Mouse (Mus musculus) hematopoietic stem cell, adult 5-6 weeks (primary cell): ENCODE measurements around the gene Lmo3. TPM values are rescaled to one million over a fixed set of nuclear protein-coding genes. Genes with fewer than 3 reads are reported as not detected.

Experiments
- ATAC-seq, 2 experiments: fragments of 125-278 bp in 1 of 2; replicated peaks in 1 of 2; 2 replicates each; pipeline ENCODE4 v1.8.0; 2016 to 2017; ENCODE audit warnings: inconsistent platforms in 2 of 2, mild to moderate bottlenecking in 2 of 2, moderate number of reproducible peaks in 2 of 2, low read depth in 1 of 2, moderate TSS enrichment in 1 of 2; ENCODE audit not compliant: low FRiP score in 2 of 2, poor library complexity in 2 of 2, severe bottlenecking in 2 of 2, insufficient read depth in 1 of 2, low TSS enrichment in 1 of 2
- total RNA-seq: library from RNA; stranded (forward); fragments of 172-1452, 232-1000 nt; gene quantifications from 2 replicates; pipeline ENCODE4 v1.2.3, GENCODE M21; 2017

The Lmo3 gene
- total RNA-seq, 1 experiment from 2014 or later: not detected

DNA sequence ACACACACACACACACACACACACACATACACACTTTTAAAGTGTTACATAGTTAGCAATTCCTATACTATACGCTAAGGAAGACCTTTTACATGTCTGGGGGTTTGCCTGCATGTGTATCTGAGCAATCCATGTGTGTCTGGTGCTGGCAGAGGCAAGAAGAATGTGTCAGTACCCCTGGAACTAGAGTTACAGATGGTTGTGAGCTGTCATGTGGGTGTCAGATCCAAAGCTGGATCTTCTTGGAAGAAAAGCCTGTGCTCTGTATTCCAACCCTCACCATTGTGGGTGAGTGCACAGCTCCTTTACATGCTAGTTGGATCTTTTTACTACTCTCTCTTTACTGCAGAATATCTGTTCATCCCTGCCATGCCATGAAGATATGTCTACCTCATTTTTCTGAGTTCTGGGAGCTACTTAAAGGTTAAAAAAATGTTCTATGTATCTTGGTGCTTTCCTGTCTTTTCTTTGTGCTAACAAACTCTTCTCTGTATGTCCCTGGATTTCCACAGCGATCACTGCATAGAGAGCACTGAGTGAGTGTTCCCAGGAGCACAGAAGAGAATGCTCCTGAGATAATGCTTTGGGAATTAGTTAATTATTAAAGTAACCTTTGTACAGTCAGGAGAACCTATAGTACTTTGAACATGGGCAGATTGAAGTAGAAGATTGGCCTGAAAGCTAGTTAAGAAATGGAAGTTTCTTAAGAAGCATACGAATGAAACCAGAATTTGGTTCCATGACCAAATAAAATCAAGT, 231.0 kb downstream of the Lmo3 start:
- no peak for ATAC-seq

DNA sequence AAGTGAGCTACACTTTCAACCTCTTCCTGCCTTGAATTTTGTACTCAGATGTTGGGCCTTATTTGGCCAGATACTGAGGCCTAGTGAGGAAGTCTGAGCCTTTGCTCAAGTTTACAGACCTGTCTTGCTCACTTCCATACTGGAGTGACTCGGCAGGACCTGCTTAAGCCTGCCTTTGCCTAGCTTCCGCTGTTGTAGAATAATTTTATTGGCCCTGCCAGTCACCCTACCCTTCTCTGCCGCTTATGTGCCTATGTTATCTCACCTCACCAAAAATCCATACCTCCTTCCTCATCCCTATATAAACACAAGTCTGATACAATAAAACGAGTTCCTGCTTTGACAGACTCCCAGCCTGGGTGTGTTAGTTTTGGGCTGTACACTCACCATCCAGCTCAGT, 235.2 kb downstream of the Lmo3 start:
- ATAC-seq: no peak

DNA sequence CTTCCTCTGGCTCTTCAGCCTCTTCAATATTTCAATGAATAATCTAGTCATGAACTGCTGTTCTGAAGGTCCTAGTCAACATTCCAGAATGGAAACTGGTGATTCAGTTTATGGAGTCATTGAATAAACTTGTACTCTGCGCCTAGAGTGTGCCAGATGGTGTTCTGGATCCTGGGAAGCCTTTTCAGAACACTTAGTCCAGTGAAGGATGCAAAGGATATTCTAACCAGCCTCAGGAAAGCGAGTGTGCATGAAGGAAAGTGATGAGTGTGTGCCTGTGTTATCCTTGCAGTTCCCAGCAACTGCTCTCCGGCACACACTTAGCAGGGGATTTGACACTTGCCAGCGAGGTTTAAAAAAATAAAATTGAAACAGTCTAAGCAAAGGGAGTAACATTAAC, 245.9 kb downstream of the Lmo3 start:
- ATAC-seq: no peak

DNA sequence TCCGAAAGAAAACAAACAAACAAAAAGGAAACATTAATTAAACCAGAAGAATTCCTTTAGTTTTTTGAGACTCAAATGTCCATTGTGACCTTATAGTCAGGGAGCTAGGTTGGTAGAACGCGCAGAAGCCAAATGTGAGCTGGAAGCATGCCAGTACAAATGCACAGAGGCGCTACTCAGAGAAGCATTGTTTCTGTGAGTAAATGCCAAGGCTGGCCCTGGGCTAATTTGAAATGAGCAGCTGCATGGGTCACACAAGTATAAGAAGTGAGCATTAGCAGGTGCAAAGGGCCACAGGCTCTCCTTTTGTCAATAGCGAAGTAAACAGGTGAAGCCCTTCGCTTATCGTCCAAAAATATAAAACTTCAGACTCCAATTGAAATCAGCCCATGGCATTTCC, 247.8 kb downstream of the Lmo3 start:
- ATAC-seq: no peak

DNA sequence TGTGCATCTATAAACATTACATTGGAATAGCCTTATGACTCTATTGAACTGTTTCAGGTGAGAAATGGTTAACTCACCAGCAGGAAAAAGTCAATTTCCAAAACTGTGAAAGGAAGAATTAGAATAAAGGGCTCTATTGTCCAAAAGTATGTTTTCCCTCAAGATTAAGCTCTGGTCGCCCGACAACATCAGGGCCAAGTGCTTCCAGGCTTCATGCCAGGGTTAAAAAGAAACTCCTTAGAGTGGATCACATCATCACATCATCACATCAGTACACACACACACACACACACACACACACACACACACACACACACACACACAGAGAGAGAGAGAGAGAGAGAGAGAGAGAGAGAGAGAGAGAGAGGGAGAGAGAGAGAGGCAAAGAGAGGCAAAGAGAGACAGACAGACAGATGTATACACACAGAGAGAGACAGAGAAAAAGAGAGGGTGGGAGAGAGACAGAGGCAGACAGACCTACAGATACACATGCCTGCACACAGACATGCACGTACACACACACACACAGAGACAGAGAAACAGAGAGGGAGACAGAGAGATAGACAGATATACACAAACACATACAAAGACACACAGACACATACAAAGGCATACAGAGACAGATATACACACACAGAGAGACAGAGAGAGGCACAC, 255.9 kb downstream of the Lmo3 start:
- ATAC-seq: no peak

DNA sequence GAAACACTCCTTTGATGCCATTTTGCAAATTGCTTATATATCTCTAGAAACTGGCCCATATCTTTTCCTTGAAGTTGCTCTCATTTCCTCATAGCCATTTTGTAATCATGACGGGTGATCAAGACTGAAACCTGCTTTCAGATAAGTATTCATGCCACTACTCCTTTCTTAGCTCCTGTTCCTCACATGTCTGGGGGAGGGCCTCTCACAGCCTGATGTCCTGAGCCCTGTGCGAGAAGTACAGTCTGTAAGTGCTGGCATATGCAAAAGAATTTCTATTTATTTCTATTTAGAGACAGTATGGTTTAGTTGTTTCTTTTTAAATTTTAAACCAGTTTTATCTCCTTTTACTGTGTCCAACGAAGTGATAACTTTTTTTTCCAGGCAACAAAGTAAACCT, 256.6 kb downstream of the Lmo3 start:
- ATAC-seq: no peak

DNA sequence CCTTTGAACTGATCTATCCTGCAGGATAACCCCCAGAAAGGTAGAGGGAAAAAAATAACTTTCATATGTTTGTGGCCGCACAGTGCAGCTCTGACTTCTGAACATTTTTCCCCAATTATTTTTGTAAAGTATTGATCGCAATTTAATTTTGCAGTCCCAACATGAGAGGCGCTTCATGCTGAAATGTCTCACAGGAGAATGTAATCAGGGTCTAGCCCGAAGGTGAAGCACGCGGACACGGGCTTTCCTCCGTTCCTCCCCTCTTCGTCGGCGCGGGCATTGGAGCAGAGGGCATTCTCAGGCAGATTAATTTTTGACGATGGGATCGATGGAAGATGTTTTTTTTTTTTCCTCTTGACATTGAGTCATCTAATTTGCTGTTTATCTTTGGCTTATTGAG, 258.4 kb downstream of the Lmo3 start:
- ATAC-seq: no peak

DNA sequence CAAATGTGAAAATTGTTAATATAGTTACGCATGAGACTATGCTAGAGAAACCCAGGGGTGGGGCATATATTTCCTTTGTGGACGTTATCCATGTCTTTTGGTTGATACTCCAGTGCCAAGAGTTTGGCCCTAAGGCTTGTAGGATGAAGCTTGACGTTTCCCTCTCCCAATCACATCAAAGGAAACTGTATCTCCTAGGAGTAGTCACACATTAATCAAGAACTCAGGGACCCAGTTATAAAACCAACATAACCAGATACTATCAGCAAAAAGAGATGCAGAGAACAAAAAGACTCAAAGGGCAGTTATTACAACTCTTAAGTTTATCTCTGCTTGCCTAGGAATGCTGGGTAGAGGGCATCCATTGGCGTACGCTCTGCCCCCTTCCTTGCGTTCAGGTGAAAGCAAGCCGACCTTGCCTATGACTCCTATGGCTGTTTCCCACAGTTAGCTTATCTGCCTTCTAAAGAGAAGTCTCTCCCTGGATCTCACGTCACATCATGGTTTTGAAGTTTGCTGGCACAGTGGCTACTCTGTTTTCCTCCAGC, 261.5 kb downstream of the Lmo3 start:
- no peak for ATAC-seq

Other genes with a start within 250 kb of the Lmo3 start
- gene Igbp1b, start 76.6 kb upstream of the Lmo3 start, total RNA-seq: not detected in 2 replicates